Mouse (Mus musculus) kidney, embryonic 15.5 days (tissue): ENCODE data around the gene Thtpa. TPM values are rescaled to one million over a fixed set of nuclear protein-coding genes. Genes with fewer than 3 reads are reported as not detected.

Experiments
- ATAC-seq: fragments of 200-750 bp; cut with Nextera tagmentation; replicated peaks from 2 replicates; pipeline ENCODE4 v1.8.0; 2017; ENCODE audit warnings: moderate TSS enrichment; ENCODE audit not compliant: low FRiP score
- H3K27ac ChIP-seq: fragments of 300-500 bp; sonication (generic); 2 replicates; pipeline ENCODE4 v1.5.1; 2015; ENCODE audit warnings: mild to moderate bottlenecking, inconsistent platforms
- H3K27me3 ChIP-seq: fragments of 300-500 bp; sonication (generic); 2 replicates; pipeline ENCODE4 v1.6.1; 2015; ENCODE audit warnings: inconsistent platforms
- H3K36me3 ChIP-seq: fragments of 300-500 bp; sonication (generic); 2 replicates; pipeline ENCODE4 v1.6.1; 2015; ENCODE audit warnings: inconsistent platforms
- H3K4me1 ChIP-seq: fragments of 300-500 bp; sonication (generic); 2 replicates; pipeline ENCODE4 v1.6.1; 2015; ENCODE audit warnings: inconsistent platforms
- H3K4me2 ChIP-seq: fragments of 300-500 bp; sonication (generic); 2 replicates; pipeline ENCODE4 v1.6.1; 2015; ENCODE audit warnings: moderate library complexity, mild to moderate bottlenecking, inconsistent platforms
- H3K4me3 ChIP-seq: fragments of 300-500 bp; sonication (generic); replicated peaks from 2 replicates; pipeline ENCODE4 v1.5.1; 2015; ENCODE audit warnings: mild to moderate bottlenecking, inconsistent platforms
- H3K9ac ChIP-seq: fragments of 300-500 bp; sonication (generic); 2 replicates; pipeline ENCODE4 v1.6.1; 2015; ENCODE audit warnings: mild to moderate bottlenecking, inconsistent platforms
- H3K9me3 ChIP-seq: fragments of 300-500 bp; sonication (generic); replicated peaks from 2 replicates; pipeline ENCODE4 v1.6.1; 2016; ENCODE audit warnings: inconsistent platforms
- WGBS: fragments of 180-500 bp; shearing (Covaris S2); methylation state at CpG from one replicate; pipeline ENCODE4 v1.1.7; 2015; ENCODE audit warnings: mixed read lengths; 5-methylcytosine and 5-hydroxymethylcytosine counted together
- polyA plus RNA-seq: library from polyadenylated mRNA; unstranded; fragments of >200 nt; fragmentation: Nextera tagmentation; extraction: Ambion mirVana; gene quantifications from 2 replicates; pipeline ENCODE4 v1.2.1, GENCODE M21; 2015

Gene Thtpa
- polyA plus RNA-seq, 1 experiment from 2014 or later, result 21.5 TPM

DNA sequence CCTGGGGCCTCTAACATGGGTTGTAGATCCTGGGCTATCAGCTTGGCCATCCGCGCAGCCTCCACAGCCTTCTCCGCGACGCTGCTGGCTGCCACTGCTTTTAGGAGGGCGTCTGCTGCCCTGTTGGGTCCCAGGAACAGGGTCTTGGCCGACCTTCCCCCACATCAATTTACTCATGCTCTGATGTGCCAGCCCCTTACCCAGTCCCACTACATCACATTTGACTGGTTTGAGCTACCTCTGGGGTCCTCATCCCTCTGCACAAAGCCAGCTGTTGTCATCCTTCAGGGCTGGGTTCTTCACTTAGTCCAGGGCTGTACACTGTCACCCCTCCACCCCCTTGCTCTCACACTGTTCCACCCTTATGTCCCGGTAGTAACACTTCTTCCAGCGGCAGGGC, 15.5 kb downstream of the Thtpa start:
- no peaks in the 10 kb centered on the region for H3K36me3 ChIP-seq
- H3K4me2 ChIP-seq, result 0 out of 2 replicates have a peak overlapping the region, but pooled peaks have one; percentile 19
- H3K9me3 ChIP-seq, result no peaks in the 10 kb centered on the region
- no peak for ATAC-seq
- H3K4me3 ChIP-seq, result no peak overlapping the region
- WGBS, result 34% methylated on average over 9 of the region's 9 CpGs
- peaks cover 49% of the 10 kb centered on the region for H3K4me1 ChIP-seq
- peaks cover 66% of the 10 kb centered on the region for H3K27me3 ChIP-seq
- H3K9ac ChIP-seq, result no peak overlapping the region
- no peak overlapping the region for H3K27ac ChIP-seq

DNA sequence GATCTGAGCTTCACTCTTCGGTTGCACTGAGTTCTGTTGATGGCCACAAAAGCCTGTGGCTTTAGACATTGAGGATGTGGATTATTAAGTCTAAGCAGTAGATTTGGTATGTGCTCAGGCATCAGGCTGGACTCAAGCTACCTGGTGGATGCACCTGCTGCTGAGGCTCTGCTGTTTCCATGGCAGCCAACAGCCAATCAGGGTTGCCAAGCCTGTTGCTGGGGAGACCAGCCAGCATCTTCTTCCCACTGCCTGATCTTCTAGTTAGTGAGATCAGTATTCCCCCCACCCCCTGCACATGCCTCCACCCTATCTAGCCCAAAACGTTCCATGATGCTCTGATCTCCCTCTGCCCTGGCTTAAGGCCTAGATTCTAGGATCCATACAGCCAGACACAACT, 17.1 kb downstream of the Thtpa start:
- Histone ChIP-seq H3K36me3 (no peaks in the 10 kb centered on the region), H3K4me1 (peaks cover 51% of the 10 kb centered on the region), H3K27me3 (peaks cover 82% of the 10 kb centered on the region), H3K4me3 (no peak overlapping the region), H3K9ac (no peak overlapping the region), H3K27ac (no peak overlapping the region), H3K9me3 (no peaks in the 10 kb centered on the region), H3K4me2 (no peak overlapping the region)
- WGBS, result 72% methylated on average over 2 of the region's 2 CpGs
- ATAC-seq, result no peak

DNA sequence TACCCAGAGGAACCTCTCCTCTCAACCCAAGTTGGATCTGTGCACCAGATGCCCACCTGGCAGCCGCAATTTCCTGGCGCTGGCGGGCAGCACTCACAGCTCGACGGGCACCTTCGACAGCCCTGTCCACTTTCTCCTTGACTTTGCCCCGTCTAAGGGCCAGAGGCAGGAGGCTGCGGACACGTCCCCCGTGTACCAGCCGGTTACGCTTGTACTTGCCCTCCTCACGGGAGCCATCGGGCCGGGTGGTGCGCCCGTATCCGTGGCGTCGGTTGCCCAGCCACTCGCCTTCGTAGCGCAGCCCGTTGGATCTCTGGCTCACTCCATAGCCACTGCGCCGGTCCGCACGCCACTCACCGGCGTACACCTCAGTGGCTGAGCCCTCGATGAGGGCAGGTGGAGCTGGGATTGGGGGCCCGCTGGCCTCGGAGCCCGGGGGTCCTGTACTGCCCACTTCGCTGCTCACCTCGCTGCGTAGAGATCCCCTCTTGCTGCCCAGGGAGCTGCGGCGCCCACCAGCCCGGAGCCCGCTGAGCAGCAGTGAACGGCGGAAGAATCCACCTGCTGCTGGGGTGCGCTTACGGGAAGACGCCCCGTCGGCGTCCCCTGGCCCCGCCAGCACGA, 18.9 kb downstream of the Thtpa start:
- no peaks in the 10 kb centered on the region for H3K9me3 ChIP-seq
- H3K9ac ChIP-seq, result no peak overlapping the region
- WGBS, result 80% methylated on average over 51 of the region's 51 CpGs
- H3K4me3 ChIP-seq, result peak overlapping the region; percentile 63; the same call in 1 of the 2 replicates
- ATAC-seq, result no peak
- peak overlapping the region; percentile 100 for H3K4me2 ChIP-seq
- H3K27ac ChIP-seq, result no peak overlapping the region
- peaks cover 92% of the 10 kb centered on the region for H3K27me3 ChIP-seq
- H3K36me3 ChIP-seq, result no peaks in the 10 kb centered on the region
- H3K4me1 ChIP-seq, result peaks cover 46% of the 10 kb centered on the region

DNA sequence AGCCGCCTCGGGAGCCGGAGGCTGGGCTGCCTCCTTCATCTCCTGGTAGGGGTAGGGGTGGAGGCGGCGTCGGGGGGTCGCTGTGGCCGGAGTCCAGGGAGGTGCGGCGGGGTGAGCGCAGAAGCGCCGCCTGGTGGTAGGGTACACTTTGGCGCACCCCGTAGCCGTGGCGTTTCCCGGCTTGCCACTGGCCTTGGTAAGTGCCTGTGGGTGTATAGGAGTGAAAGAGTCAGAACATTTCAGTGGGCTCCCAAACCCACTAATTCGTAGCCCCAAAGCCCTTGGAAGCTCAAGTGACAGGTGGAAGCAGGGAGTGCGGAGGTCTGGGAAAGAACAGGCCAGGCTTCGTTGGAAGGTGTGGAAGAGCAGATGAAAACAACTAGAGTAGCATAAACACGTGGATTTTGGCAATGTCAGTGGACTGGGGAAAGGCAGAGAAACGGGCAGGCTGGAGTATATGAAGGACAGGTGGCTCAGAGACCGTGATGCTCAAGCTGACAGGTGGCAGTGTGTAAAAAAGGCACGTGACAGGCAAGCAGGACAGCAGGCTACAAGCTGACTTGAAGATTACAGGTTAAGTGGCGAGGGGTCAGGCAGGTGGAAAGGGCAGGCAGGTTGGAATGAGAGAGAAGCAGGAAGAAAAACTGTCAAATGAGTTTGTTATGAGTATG, 19.5 kb downstream of the Thtpa start:
- H3K4me3 ChIP-seq, result peak overlapping the region; percentile 63
- H3K4me1 ChIP-seq, result peaks cover 39% of the 10 kb centered on the region
- ATAC-seq, result 0 out of 2 replicates have a peak, but pooled peaks have one; percentile 3
- peak overlapping the region; percentile 100 for H3K4me2 ChIP-seq
- H3K27me3 ChIP-seq, result peaks cover 89% of the 10 kb centered on the region
- H3K27ac ChIP-seq, result no peak overlapping the region
- 7% methylated on average over 26 of the region's 26 CpGs for WGBS
- H3K9me3 ChIP-seq, result no peaks in the 10 kb centered on the region
- no peaks in the 10 kb centered on the region for H3K36me3 ChIP-seq
- H3K9ac ChIP-seq, result peak overlapping the region; percentile 47; the same call in 1 of the 2 replicates

DNA sequence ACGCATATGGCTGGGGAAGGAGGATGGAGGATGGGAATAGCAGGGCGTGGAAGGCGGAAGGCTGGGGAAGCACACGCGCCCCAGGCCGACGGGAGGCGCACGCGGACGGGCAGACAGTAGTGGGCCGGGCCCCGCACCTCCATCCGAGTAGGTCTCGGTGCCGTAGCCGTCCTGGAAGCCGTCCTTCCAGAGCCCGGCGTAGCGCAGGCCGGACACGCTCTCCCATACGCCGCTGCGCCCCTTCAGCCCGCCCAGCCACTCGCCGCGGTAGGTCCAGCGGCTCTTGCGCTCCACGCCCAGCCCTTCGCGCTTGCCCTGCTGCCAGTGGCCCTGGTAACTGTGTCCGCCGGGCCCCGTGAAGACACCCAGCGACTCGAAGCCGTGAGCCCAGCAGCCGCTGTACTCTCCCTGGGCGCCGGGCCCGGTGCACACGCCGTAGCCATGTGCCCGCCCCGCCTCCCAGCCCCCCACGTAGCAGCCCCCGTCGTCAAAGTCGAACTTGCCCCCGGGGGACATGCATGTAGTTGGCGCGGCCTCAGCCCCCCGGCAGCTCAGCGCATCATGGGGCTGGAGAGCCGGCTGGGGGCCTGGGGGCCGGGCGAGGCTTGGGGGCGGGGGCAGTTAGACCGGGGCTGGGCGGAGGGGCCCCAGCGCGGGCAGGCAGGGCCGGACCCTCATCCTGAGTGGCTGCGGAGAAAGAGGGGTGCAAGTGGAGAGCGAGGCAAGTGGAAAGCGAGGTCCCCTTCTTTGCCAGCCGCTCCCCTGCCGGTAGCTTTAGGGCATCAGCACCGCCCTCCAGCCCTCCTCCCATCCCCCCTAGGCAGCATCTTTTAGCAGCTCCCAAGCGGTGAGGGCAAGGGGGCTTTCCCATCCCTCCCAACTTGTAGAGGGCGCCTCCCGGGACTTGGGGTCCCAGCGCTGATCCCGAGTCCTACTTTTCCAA, 20.4 kb downstream of the Thtpa start:
- ATAC-seq, result peak; percentile 60
- Histone ChIP-seq H3K4me2 (peak overlapping the region; percentile 100), H3K27ac (peak overlapping the region; percentile 18; the same call in 1 of the 2 replicates), H3K36me3 (no peaks in the 10 kb centered on the region), H3K9ac (peak overlapping the region; percentile 47), H3K9me3 (no peaks in the 10 kb centered on the region), H3K27me3 (peaks cover 79% of the 10 kb centered on the region), H3K4me1 (peaks cover 33% of the 10 kb centered on the region), H3K4me3 (peak overlapping the region; percentile 63)
- WGBS, result under 1% methylated on average over 66 of the region's 78 CpGs

DNA sequence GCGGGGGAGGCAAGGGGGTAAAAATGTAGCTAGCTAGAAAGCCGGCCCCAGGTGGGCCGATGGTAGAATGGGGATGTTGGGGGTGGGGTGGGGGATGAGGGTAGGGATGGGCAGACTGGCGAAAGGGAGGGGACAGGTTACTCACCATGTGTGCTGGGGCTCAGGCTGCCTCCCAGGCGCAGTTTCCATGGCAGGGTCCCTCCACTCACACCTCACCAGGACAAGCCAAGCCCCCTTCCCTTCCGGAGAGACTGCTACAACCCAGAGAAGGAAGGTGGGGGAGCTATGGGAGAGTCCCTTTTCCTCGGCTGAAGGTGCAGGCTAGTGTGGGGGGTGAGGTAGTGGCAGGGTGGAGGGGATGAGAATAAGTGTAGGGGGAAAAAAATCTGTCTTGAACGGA, 21.3 kb downstream of the Thtpa start:
- H3K4me3 ChIP-seq, result peak overlapping the region; percentile 63
- 0 out of 2 replicates have a peak overlapping the region, but pooled peaks have one; percentile 17 for H3K9ac ChIP-seq
- H3K27me3 ChIP-seq, result peaks cover 71% of the 10 kb centered on the region
- H3K4me1 ChIP-seq, result peaks cover 33% of the 10 kb centered on the region
- no peaks in the 10 kb centered on the region for H3K36me3 ChIP-seq
- peak overlapping the region; percentile 100 for H3K4me2 ChIP-seq
- no peak overlapping the region for H3K27ac ChIP-seq
- ATAC-seq, result 0 out of 2 replicates have a peak, but pooled peaks have one; percentile 13
- WGBS, result under 1% methylated on average over 8 of the region's 8 CpGs
- H3K9me3 ChIP-seq, result no peaks in the 10 kb centered on the region

DNA sequence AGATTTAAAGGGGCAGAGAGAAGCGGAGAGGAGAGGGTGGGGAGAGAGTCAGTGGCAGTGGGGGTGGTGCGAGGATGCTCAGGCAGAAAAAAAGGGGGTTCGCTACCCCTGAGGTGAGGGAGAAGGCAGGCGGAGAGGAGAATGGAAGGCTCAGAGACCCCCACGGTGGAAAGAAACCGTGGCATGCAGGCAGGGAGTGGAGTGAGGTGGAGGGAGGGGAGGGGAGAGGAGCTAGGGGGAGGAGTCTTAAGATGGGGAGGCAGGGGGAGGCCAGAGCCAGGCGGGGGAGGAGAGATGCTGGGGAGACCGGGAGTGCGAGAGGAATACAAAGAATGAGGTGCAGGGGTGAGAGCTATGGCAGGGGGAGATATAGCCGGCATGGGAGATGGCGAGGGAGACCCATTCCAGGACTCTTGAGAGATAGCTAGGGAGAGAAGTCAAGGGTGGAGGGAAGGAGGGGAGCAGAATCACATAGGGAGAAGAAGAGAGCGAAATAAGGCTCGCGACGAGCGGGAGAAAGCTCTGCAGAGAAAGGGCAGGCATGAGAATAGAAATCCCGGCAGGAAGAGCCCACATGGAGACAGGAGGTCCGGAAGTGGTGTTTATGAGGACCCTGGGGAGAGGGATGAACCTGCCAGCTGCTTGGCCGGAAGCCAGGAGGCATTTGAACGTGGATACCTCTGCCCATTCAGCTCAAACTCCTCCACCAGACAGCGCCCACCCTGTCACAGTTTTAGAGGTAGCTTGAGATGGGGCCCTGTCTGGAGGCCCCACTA, 22.0 kb downstream of the Thtpa start, which contains the start of gene Jph4:
Jph4 (minus strand) TSS at position 511 of the 776 bp plus-strand sequence.
- no peaks in the 10 kb centered on the region for H3K9me3 ChIP-seq
- ATAC-seq, result no peak
- H3K9ac ChIP-seq, result 0 out of 2 replicates have a peak within 1 kb of the TSS, but pooled peaks have one; percentile 17
- 6% methylated on average over 21 of the region's 21 CpGs for WGBS
- H3K4me3 ChIP-seq, result peak within 1 kb of the TSS; percentile 63
- no peaks in the 10 kb centered on the region for H3K36me3 ChIP-seq
- peaks cover 33% of the 10 kb centered on the region for H3K4me1 ChIP-seq
- peak within 1 kb of the TSS; percentile 100 for H3K4me2 ChIP-seq
- H3K27ac ChIP-seq, result no peak within 1 kb of the TSS
- H3K27me3 ChIP-seq, result peaks cover 65% of the 10 kb centered on the region

DNA sequence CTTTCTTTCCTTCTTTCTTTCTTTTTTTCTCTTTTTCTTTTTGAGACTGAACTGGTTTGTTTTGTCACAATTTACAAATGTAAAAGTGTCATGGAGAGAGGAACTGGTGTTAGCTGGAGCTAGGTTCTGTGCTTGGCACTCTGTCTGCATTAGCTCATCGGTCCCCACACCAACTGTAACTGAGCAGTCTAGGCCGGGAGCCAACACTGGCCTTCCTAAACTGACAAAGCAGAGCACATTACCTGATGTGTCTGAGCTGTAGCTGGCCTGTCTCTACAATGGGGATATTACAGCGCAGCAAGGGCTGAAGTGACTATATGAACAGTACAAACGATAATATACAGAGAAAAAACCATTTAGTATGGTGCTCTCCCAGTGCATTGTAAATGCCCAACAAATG, 24.3 kb downstream of the Thtpa start:
- Histone ChIP-seq H3K4me1 (peaks cover 37% of the 10 kb centered on the region), H3K9me3 (no peaks in the 10 kb centered on the region), H3K27me3 (peaks cover 42% of the 10 kb centered on the region), H3K27ac (no peak overlapping the region), H3K9ac (no peak overlapping the region), H3K4me2 (no peak overlapping the region), H3K36me3 (no peaks in the 10 kb centered on the region), H3K4me3 (no peak overlapping the region)
- 77% methylated on average over 4 of the region's 4 CpGs for WGBS
- no peak for ATAC-seq

DNA sequence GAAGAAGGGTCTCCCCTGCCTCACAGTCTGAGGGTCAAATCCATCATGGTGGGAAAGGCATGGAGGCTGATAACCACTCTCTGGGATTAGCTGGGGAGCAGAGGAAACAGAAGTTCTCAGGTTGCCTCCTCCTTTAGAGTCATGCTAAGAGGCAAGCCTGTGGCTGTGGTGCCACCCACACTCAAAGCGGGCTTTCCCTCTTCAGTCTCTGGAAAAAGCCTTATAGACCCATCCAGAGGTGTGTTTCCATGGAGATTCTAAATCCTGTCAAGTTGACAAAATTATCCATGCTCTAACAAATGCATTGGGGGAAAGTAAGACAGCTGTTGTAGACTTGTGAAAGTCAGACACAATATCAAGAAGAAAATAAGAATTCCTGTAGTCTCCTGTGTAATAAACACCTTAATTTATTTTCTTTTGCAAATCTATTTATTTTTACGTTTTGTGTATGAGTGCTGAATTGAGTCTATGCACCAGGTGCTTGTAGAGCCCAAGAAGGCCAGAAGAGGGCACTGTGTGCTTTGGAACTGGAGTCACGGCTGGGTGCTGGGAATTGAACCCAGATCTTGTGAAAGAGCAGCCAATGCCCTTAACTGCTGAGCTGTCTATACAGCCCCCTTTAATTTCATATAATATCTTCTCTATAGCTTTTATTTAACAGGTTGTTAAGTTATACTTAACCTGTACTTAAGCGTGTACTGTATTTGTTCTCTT, 25.0 kb downstream of the Thtpa start:
- H3K4me3 ChIP-seq, result no peak overlapping the region
- no peak overlapping the region for H3K27ac ChIP-seq
- H3K9ac ChIP-seq, result no peak overlapping the region
- 81% methylated on average over 4 of the region's 4 CpGs for WGBS
- peaks cover 30% of the 10 kb centered on the region for H3K4me1 ChIP-seq
- no peak for ATAC-seq
- H3K36me3 ChIP-seq, result no peaks in the 10 kb centered on the region
- H3K27me3 ChIP-seq, result peaks cover 35% of the 10 kb centered on the region
- H3K4me2 ChIP-seq, result no peak overlapping the region
- no peaks in the 10 kb centered on the region for H3K9me3 ChIP-seq

DNA sequence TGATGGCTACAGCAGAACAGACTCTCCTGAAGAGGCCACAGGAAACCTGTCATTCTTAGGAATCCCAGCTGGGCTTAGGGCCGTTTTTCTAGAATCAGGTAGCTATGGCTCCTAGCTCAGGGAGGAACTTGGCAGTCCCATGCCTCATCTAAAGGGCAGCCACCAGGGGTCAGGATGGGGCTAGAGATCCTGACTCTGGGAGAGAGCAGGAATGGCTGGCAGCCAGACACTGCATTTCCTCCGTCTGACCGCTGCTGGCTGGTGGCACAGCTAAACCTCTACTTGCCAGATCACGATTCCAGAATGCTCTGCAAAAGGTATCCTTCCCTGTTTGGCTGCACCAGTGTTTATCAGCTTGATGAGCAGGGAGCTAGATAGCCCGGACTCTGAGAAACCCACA, 27.4 kb downstream of the Thtpa start:
- Histone ChIP-seq H3K4me3 (no peak overlapping the region), H3K27ac (no peak overlapping the region), H3K4me1 (peaks cover 7% of the 10 kb centered on the region), H3K27me3 (peaks cover 11% of the 10 kb centered on the region), H3K4me2 (peak overlapping the region; percentile 44), H3K9ac (no peak overlapping the region), H3K36me3 (no peaks in the 10 kb centered on the region), H3K9me3 (no peaks in the 10 kb centered on the region)
- WGBS, result 6% methylated on average over 5 of the region's 5 CpGs
- ATAC-seq, result peak; percentile 79

DNA sequence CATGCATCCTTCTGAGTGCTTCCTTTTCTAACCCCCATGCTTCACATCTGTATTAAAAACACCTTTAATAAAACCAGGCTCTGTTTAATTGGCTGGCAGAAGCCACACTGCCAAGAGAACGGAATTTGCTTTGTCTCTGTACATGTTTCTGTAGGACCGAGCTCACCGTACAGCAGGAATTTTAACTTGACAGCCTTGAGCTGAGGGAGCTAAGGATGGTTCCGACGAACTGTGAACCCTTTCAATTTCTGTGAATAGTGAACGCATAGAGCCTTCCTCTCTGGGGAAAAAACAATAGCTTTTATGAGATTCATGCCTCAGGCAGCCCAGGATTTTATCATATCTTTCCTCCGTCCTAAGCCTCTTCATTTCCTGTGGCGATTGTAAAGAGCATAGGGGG, 27.8 kb downstream of the Thtpa start:
- Histone ChIP-seq H3K27ac (no peak overlapping the region), H3K9me3 (no peaks in the 10 kb centered on the region), H3K9ac (no peak overlapping the region), H3K4me3 (no peak overlapping the region), H3K4me1 (peaks cover 6% of the 10 kb centered on the region), H3K27me3 (peaks cover 7% of the 10 kb centered on the region; the same call in 1 of the 2 replicates), H3K36me3 (no peaks in the 10 kb centered on the region), H3K4me2 (peak overlapping the region; percentile 44)
- no peak for ATAC-seq
- WGBS, result 46% methylated on average over 8 of the region's 8 CpGs
